Mouse (Mus musculus): ENCODE results near the gene Ndufa6. TPM values are rescaled to one million over a fixed set of nuclear protein-coding genes. Genes with fewer than 3 reads are reported as not detected.
A peak's percentile ranks its signal among the peaks of the same experiment; 100 is the strongest.

Gene Ndufa6
- polyA plus RNA-seq, 1 experiment from 2014 or later, result 496 TPM

DNA sequence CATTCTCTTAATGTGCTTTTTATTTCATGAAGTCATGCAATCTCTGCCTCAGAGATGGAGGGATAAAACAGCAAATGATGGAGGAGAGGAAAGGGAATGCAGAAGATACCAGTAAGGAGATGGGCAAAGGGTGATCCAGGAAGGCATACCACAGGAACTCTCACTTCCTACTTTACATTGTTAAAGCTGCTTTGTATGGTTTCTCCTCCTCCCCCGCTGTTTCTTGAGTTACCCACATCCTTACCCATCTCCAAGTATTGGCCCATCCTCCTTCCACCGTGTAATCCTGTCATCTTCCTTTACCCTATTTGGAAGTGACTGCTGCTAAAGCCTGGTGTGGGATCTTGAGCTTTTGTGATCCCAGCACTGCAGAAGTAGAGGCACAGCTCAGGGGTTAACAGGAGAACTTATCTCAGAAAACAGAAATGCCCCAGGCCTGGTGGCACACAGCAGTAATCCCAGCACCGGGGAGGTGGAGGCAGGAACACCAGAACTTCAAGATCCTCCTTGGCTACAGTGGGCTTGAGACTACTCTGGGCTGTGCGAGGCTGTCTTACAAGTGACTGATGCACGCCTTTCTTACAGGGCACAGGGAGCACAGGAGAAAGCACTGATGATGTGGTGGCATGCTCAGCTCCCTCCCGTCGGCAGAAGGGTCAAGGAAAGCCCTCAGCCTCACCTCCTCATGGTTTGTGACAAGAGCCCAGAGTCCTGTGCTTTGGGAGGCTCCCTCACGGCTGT is 5.7 kb downstream of the Ndufa6 start:
- Histone ChIP-seq H3K9me3 (replicated peaks) (no peaks in the 10 kb centered on the region), H3K4me2 (no peak overlapping the region), H3K9ac (no peak overlapping the region), H3K27ac (ENCODE audit: poor library complexity, severe bottlenecking) (no peak overlapping the region), H3K27me3 (replicated peaks) (no peaks in the 10 kb centered on the region), H3K36me3 (peaks cover 43% of the 10 kb centered on the region), H3K4me1 (replicated peaks) (peaks cover 34% of the 10 kb centered on the region), H3K4me3 (no peak overlapping the region)
- 87% methylated on average over 8 of the region's 8 CpGs for WGBS
- ATAC-seq (ENCODE audit: insufficient number of reproducible peaks, low FRiP score), result no peak

DNA sequence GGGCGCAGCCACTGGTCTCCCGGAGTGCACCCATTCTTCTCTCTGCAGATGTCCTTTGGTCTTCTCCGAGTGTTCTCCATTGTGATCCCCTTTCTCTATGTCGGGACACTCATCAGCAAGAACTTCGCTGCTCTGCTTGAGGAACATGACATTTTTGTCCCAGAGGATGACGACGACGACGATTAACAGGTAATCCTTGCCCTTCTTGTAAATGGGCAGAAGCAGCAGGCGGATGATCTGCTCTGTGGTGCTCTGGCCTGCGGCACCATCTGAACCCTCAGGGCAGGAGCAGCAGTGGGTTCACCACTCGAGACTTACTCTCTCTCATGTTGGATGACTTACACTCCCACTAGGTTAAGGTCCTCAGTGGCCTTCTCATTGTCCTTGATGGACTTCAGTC is 6.3 kb downstream of the Ndufa6 start:
- H3K27me3 ChIP-seq (replicated peaks), result no peaks in the 10 kb centered on the region
- ATAC-seq (ENCODE audit: insufficient number of reproducible peaks, low FRiP score), result no peak
- H3K4me3 ChIP-seq, result no peak overlapping the region
- peaks cover 33% of the 10 kb centered on the region for H3K4me1 ChIP-seq (replicated peaks)
- H3K4me2 ChIP-seq, result peak overlapping the region; percentile 90; the same call in 1 of the 2 replicates
- 0 out of 2 replicates have a peak overlapping the region, but pooled peaks have one; percentile 8 for H3K9ac ChIP-seq
- peaks cover 45% of the 10 kb centered on the region for H3K36me3 ChIP-seq
- no peaks in the 10 kb centered on the region for H3K9me3 ChIP-seq (replicated peaks)
- H3K27ac ChIP-seq (ENCODE audit: poor library complexity, severe bottlenecking), result no peak overlapping the region
- WGBS, result 92% methylated on average over 12 of the region's 12 CpGs

DNA sequence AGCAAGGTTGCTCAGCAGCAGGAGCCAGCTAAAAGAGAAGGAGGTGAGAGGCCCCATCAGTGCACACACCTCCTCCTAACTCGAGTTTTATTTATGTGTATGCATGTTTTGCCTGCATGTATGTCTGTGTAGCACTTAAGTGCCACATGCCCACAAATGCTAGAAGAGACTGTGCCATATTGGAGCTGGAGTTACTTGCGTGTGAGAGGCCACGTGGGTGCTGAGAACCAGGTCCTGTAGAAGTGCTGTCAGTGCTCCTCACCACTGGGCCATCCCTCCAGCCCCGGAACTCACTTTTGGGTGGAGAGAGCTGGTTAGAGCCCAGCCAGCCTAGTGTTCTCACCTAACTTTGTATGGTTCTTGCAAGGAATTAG is 6.8 kb downstream of the Ndufa6 start:
- Histone ChIP-seq H3K4me1 (replicated peaks) (peaks cover 31% of the 10 kb centered on the region), H3K9me3 (replicated peaks) (no peaks in the 10 kb centered on the region), H3K36me3 (peaks cover 45% of the 10 kb centered on the region), H3K4me3 (peak overlapping the region; percentile 70), H3K9ac (peak overlapping the region; percentile 79), H3K4me2 (peak overlapping the region; percentile 90), H3K27me3 (replicated peaks) (no peaks in the 10 kb centered on the region), H3K27ac (ENCODE audit: poor library complexity, severe bottlenecking) (peak overlapping the region; percentile 80; the same call in 1 of the 2 replicates)
- ATAC-seq (ENCODE audit: insufficient number of reproducible peaks, low FRiP score), result no peak
- 79% methylated on average over 4 of the region's 4 CpGs for WGBS

DNA sequence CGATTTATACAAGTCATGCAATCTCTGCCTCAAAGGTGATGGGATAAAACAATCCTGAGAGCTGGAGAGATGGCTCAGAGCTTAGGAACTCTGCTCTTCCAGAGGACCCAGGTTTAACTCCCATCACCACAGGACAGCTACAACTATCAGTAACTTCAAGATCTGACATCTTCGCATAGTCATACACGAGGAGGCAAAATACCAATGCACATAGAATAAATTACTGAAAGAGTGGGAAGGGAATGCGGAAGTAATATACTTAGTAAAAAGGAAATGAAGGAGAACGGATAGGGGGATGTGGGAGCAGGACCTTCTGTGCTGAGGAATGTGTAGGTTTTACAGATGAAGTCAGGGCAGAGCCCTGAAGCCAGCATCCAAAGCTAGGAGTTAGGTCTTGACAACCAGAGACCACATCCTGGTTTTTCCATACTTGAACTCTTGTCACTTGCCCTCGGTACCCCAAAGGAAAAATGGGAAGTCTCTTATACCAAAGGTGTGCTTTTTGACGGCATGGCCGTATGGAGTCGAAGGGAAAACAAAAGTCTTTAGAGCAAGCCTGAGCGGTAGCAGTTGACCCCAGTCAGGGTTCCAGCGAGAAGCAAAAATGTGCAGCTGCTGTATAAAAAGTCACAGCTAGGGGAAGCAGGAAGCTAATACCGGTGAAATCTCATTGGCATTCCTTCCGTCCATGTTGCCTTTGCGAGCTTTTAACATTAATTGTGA is 7.4 kb downstream of the Ndufa6 start:
- Histone ChIP-seq H3K36me3 (peaks cover 45% of the 10 kb centered on the region), H3K27ac (ENCODE audit: poor library complexity, severe bottlenecking) (peak overlapping the region; percentile 80), H3K4me1 (replicated peaks) (peaks cover 31% of the 10 kb centered on the region), H3K4me2 (peak overlapping the region; percentile 90), H3K27me3 (replicated peaks) (no peaks in the 10 kb centered on the region), H3K9ac (peak overlapping the region; percentile 79), H3K4me3 (peak overlapping the region; percentile 70), H3K9me3 (replicated peaks) (no peaks in the 10 kb centered on the region)
- WGBS, result 47% methylated on average over 14 of the region's 14 CpGs
- ATAC-seq (ENCODE audit: insufficient number of reproducible peaks, low FRiP score), result no peak

DNA sequence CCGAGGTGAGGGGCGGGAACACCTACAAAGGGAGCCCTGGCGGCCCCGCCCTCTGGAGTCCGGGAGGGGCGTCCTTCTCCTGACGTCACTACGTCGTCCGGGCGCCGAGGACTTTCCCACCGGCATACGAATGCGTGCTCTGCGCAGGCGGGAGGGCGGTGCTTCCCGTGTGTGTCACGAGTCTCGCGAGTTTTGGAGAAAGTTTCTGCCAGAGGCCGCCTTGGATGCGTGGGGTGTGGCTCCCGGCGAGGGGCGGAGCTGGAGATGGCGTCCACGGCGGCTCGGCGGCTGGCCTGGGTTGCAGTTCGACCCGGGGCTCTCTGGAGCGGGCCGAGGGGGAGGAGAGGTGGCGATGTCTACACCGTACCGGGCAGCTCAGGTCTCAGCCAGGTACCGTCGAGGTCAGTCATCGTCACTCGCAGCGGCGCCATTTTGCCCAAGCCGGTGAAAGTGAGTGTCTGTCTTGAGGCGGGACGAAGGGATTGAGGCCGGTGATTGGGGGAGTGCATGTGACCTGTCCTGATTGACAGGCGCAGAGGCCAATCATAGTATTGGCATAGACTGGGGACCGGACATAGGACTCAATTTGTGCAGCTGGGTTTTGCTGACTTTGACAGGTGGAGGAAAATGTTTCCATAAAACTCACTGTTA is 8.2 kb downstream of the Ndufa6 start:
- peak overlapping the region; percentile 70 for H3K4me3 ChIP-seq
- H3K9me3 ChIP-seq (replicated peaks), result no peaks in the 10 kb centered on the region
- H3K9ac ChIP-seq, result peak overlapping the region; percentile 79
- WGBS, result under 1% methylated on average over 51 of the region's 51 CpGs
- H3K36me3 ChIP-seq, result peaks cover 42% of the 10 kb centered on the region
- H3K4me1 ChIP-seq (replicated peaks), result peaks cover 32% of the 10 kb centered on the region
- peak; percentile 95 for ATAC-seq (ENCODE audit: insufficient number of reproducible peaks, low FRiP score)
- H3K27me3 ChIP-seq (replicated peaks), result no peaks in the 10 kb centered on the region
- peak overlapping the region; percentile 83 for H3K27ac ChIP-seq (ENCODE audit: poor library complexity, severe bottlenecking)
- H3K4me2 ChIP-seq, result peak overlapping the region; percentile 90

DNA sequence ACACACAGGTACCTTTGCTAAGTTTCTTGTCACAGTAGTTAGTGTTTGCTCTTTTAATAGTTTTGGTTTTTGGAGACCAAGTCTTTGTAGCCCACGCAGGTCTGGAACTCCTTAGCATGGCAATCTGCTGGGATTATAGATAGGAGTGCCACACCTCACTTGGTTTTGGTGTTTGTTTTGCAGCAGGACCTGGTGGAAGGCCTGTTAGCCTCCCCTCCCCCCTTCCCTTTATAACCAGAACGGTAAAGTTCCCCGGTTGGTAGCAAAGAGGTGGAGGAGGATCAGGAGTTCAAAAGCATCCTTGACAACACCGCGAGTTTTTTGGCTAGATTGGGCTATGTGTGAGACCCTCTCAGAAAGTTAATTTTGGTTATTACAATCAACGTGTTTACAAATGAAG is 9.2 kb downstream of the Ndufa6 start:
- 87% methylated on average over 6 of the region's 6 CpGs for WGBS
- no peaks in the 10 kb centered on the region for H3K9me3 ChIP-seq (replicated peaks)
- peak overlapping the region; percentile 90 for H3K4me2 ChIP-seq
- peaks cover 39% of the 10 kb centered on the region for H3K4me1 ChIP-seq (replicated peaks)
- no peaks in the 10 kb centered on the region for H3K27me3 ChIP-seq (replicated peaks)
- ATAC-seq (ENCODE audit: insufficient number of reproducible peaks, low FRiP score), result no peak
- H3K4me3 ChIP-seq, result no peak overlapping the region; the same call in 1 of the 2 replicates
- peaks cover 33% of the 10 kb centered on the region for H3K36me3 ChIP-seq
- no peak overlapping the region for H3K27ac ChIP-seq (ENCODE audit: poor library complexity, severe bottlenecking)
- H3K9ac ChIP-seq, result no peak overlapping the region

DNA sequence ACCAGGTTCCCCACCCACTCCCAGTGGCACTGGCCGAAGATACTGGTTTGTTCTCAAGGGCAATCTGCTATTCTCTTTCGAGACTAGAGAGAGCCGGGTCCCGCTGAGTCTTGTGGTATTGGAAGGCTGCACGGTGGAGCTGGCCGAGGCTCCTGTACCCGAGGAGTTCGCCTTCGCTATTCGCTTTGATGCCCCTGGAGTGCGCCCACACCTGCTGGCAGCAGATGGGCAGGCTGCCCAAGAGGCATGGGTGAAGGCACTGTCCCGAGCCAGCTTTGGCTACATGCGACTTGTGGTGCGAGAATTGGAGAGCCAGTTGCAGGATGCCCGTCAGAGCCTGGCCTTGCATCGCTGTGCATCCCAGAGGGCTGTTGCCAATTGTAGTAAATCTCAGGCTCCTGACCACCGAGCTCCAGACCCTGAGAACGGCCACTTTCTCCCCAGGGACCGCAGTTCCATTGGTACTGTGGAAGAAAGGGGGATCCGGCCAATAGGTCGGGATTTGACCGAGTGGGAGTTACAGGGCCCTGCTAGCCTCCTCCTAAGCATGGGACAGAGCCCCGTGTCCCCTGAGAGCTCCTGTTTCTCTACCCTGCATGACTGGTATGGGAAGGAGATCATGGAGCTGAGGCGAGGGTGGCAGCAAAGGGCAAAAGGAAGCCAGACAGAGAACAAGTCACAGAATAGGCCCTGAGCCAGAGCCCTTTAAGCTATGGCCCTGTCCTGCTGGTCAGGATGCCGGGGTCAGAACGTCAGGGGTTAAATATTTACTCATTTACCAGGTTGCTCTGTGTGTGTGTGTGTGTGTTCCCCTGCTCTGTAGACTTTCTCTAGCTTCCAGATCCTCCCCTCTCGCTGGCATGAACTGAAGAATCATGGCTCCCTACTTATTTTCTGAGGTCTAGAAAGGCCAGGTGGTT is 10.5 kb downstream of the Ndufa6 start:
- no peak for ATAC-seq (ENCODE audit: insufficient number of reproducible peaks, low FRiP score)
- Histone ChIP-seq H3K27me3 (replicated peaks) (no peaks in the 10 kb centered on the region), H3K4me3 (no peak overlapping the region), H3K4me1 (replicated peaks) (peaks cover 45% of the 10 kb centered on the region), H3K9ac (no peak overlapping the region), H3K27ac (ENCODE audit: poor library complexity, severe bottlenecking) (no peak overlapping the region), H3K36me3 (peaks cover 19% of the 10 kb centered on the region), H3K4me2 (peak overlapping the region; percentile 37), H3K9me3 (replicated peaks) (no peaks in the 10 kb centered on the region)
- WGBS, result 88% methylated on average over 27 of the region's 27 CpGs

DNA sequence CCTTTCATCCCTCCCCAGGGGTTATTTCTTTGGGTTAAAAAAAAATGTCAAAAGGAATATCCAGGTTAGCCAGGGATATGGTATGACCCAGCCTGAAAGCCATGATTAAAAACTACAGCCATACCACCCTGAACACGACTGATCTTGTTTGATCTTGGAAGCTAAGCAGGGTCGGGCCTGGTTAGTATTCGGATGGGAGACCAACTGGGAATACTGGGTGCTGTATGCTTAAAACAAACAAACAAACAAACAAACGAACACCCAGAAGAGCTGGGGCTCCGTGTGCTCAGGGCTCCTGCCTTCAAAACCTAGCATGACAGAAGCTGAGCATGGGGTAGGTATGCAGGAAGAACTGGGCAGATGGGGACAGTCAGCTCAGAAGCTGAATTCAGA is 11.6 kb downstream of the Ndufa6 start:
- Histone ChIP-seq H3K4me3 (no peak overlapping the region), H3K4me2 (peak overlapping the region; percentile 5; the same call in 1 of the 2 replicates), H3K4me1 (replicated peaks) (peaks cover 46% of the 10 kb centered on the region)

DNA sequence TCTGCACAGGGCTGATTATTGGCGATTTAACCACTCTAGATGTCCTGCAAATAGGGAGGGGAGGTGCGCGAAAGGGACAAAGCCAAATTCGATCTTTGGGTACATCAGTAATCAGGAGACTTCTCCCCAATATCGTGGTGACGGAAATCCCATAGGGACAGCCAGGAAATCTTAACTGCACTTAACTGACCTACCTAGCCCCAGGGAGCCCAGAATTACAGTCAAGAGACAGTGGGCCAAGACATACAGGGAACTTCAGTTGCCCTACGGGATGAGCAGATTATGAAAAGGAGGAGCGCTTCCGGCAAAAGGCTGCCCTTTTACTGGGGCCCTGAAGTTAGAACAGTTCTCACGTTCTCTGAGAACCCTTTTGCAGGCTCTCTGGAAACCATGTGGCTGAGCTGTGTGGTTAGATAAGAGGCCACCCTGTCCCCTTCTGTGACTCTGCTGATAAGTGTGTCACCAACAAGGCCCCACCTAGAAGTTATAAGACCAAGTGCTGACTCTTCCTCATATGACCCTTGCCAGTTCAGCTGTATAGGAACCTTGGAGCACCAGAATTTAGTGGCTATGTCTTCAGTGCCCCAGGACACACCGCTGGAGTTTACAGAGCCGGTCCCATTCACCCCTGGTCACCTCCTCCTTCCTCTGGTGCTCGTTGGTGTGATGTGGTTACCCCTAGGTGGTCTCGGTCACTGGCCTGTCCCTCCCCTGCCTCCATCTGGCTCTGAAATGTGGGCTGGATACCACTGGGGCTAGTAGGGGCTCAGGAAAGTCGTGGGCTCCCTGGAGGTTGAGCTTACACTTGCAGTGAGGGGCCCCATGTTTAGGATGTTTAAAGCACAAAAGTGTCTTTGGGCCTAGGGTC is 12.2 kb downstream of the Ndufa6 start:
- Histone ChIP-seq H3K4me2 (peak overlapping the region; percentile 84), H3K4me1 (replicated peaks) (peaks cover 44% of the 10 kb centered on the region), H3K4me3 (peak overlapping the region; percentile 57), H3K27me3 (replicated peaks) (no peaks in the 10 kb centered on the region), H3K27ac (ENCODE audit: poor library complexity, severe bottlenecking) (peak overlapping the region; percentile 71), H3K9ac (peak overlapping the region; percentile 82), H3K9me3 (replicated peaks) (no peaks in the 10 kb centered on the region), H3K36me3 (0 out of 2 replicates have a peak, but pooled peaks cover 5% of the 10 kb centered on the region)
- ATAC-seq (ENCODE audit: insufficient number of reproducible peaks, low FRiP score), result peak; percentile 44
- WGBS, result 34% methylated on average over 15 of the region's 15 CpGs

More for the DNA sequence above, 11.6 kb downstream of the Ndufa6 start:
- Histone ChIP-seq H3K9ac (no peak overlapping the region), H3K27me3 (replicated peaks) (no peaks in the 10 kb centered on the region), H3K27ac (ENCODE audit: poor library complexity, severe bottlenecking) (peak overlapping the region; percentile 71), H3K36me3 (peaks cover 8% of the 10 kb centered on the region), H3K9me3 (replicated peaks) (no peaks in the 10 kb centered on the region)
- ATAC-seq (ENCODE audit: insufficient number of reproducible peaks, low FRiP score), result no peak
- 64% methylated on average over 5 of the region's 5 CpGs for WGBS

Data from heart, embryonic 12.5 days (tissue).